Mouse (Mus musculus) central nervous system, embryonic 11.5 days (tissue): ENCODE results near the gene Mepce. TPM values are rescaled to one million over a fixed set of nuclear protein-coding genes. Genes with fewer than 3 reads are reported as not detected.

ENCODE experiments used
- polyA plus RNA-seq: library from polyadenylated mRNA; depleted of rRNA; stranded (reverse); fragments of >200 nt; gene quantifications from 2 replicates; pipeline ENCODE4 v1.2.3, GENCODE M21; 2012; rRNA removed

Mepce gene
- polyA plus RNA-seq = 35.3 and 36.9 TPM in 2 replicates

DNA sequence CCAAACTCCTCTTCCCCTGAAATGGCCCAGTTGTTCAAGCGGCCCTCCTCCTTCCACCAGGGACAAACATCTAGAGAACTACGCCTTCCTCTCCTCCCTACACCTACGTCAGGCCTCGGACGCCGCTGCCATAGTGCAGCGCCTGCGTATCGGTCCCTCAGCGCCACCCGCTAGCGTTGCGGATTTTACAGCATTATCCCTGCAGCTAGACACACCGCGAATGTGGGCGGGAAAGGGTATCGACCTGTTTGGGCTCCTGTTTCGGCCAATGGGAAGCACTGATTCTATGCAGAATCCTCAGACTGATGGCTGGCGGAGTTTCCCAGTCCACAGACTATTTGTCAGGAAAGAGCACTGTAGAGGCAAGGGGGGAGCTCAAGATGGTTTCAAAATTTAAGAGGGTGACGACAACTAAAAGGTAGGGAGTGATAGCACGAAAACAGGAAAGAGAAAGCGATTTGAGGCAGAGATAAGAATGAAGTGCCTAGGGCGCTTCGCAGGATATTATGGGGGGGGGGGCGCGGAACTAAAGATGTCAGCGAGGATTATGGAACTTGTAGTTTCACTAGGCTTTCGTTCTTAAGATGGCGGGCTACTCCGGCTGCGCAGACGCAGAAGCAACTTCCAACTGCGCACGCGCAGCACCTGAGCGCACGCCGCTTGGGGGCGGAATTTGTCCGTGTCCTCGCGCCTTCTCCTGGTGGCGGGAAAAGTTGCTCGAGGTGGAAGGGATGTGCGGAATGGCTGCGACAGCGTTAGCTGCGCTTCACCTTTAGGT is at the start of gene Mepce, which contains the start of gene Zcwpw1:
TSS of gene Mepce (minus strand) at position 505 of the 778 bp plus-strand sequence.
TSS of gene Zcwpw1 (plus strand) at position 648 of the 778 bp plus-strand sequence.

DNA sequence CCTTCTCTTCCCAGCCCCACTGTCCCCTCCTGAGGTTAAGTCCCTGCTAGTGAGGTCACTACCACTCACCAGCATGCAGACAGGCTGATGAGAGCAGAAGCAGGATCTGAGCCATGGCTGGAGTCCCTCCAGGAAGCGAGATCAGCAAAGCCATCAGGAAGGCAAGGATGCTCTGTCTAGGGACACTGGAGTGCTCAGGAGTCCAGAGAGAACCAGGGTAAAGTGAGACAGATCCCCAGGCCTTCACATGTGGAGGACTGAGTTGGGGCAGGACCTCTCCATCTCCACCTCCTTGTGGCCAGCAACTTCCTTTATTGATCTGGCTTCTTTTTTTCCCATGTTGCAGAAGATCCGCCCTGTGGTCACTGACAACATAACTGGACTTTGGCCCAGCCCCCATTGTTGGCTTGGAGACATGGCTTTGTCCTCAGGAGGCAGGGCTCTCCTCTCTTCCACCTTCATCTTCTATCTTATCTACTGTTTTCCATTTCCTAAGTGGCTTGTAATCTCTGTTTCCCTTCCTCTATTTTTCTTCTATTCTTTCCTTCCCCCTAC is 48.6 kb upstream of the Mepce start, which contains the start of gene Pilra:
TSS of gene Pilra (minus strand) at position 316 of the 555 bp plus-strand sequence.

DNA sequence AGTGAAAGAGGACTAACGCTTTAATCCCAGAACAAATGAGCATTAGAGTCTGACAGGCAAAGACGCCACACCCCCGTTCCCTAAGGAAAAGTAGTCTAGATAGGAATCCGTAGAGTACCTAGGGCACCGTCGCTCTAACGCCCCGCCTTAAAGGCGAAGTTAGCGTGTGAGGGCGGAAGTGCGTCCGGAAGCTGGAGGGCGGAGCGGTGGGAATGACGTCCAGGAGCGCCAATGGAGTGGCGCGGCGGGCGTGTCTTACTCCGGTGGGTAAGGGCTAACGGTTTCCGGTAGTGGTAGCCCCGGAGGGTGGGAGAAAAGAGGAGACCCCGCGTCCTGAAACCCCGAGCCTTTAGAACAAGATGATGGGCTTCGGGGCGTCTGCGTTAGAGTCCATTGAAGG is 8.8 kb downstream of the Mepce start, which contains the start of gene Ppp1r35:
TSS of gene Ppp1r35 (plus strand) at position 215 of the 400 bp plus-strand sequence.

DNA sequence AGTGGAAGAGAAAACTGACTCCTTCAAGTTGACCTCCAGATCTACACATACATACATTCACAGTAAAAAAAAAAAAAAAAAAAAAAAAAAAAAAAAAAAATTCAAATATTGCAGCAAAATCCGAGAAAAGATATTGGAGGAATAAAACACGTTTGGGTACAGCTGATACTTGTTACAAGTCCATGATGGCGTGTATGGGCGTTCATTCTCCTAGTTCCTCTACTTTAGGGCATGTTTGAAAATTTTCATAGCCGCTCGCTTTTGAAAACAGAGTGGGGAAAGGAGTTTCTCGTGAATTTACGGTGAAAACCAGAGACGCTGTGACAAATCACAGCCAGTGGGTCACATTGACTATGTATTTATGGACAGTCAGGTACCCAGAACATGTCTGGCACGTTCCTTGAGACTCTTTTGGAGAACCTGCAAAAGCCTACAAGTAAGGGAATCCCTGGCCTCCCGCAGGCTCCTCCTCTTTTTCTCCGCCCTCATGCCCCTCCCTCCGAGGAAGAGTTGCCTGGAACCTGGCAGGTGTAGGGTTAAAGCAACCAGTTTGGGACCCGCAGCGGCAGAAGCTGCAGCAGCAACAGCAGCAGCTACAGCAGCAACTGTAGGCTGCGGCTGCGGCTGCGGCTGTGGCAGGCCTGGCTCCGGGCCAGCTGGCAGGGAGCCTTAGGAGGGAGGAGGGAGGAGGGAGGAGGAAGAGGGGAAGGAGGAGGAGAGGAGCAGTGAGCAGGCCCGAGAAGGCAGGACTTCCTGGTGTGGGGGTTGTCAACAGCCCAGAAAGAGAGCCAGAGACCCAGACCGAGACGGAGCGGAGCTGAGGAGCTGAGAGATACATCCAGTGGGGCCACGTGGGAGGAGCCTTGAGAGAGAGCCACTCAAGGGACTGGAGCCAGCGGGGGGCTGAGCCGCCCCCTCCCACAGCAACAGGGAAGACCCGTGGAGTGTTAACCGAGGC is 42.0 kb downstream of the Mepce start, which contains the start of gene Tsc22d4:
TSS of gene Tsc22d4 (plus strand) at position 517 of the 958 bp plus-strand sequence.

DNA sequence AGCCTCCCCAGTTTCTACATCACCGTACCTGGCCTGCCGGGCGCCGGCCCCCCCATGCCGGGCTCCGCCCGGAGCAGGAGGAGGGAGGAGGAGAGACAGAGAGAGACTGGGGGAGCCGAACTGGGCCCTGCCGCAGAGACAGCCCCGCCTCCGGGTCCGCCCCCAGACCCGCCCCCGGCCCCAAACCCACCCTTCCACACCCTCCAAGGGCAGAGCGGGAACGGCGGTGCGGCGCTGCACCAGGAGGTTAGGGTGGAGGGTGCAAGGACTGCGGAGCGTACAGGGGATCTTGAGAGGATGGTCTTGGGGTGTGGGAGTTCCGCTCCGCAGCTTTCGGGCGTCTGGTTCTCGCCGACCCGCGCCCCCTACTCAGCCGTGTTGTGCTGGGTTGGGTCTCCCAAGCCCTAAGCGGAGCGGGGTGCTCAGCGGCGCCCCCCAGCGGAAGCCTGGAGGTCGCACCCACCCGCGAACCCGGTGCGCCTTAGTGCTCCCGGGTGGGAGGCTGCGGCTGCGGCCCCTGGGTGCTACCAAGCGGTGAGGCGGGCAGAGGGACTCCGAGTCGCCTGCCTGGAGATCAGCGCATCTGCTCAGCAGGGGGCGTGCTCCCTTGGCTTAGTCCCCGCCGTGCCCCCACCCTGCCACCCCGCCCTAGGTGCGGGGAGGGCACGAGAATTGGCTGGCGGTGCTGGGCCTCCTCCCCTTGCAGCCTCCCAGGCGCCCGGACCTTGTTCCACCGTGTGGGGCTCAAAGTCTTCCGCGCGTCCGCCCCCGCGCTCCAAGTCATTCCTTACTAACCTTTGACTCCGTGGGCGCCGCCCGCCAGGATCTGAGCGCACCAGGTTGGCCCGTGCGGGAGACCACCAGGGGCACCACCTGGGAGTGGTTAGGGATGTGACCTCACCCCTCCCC is 46.2 kb downstream of the Mepce start, which contains the start of gene Nyap1:
TSS of gene Nyap1 (minus strand) at position 585 of the 909 bp plus-strand sequence.

Other genes with a start within 250 kb of the Mepce start
- 35.3 and 37.2 TPM in 2 replicates for gene Actl6b, start 234.1 kb downstream of the Mepce start, polyA plus RNA-seq
- 4.9 and 5.7 TPM in 2 replicates for gene Tfr2, start 217.8 kb downstream of the Mepce start, polyA plus RNA-seq
- gene Mospd3, start 186.6 kb downstream of the Mepce start, polyA plus RNA-seq = 31.8 and 36.3 TPM in 2 replicates
- gene Pcolce, start 173.9 kb downstream of the Mepce start, polyA plus RNA-seq = 56.3 and 103 TPM in 2 replicates
- gene Fbxo24, start 158.7 kb downstream of the Mepce start, polyA plus RNA-seq = 0.35 and 0.37 TPM in 2 replicates
- 24.1 and 30.8 TPM in 2 replicates for gene Lrch4, start 158.5 kb downstream of the Mepce start, polyA plus RNA-seq
- 16.3 and 21.2 TPM in 2 replicates for gene Gm20605, start 158.5 kb downstream of the Mepce start, polyA plus RNA-seq
- gene Sap25, start 146.3 kb downstream of the Mepce start, polyA plus RNA-seq = 29.4 and 31.0 TPM in 2 replicates
- 0.11 and 0.15 TPM in 2 replicates for gene Irs3, start 141.9 kb downstream of the Mepce start, polyA plus RNA-seq
- gene Agfg2, start 102.9 kb downstream of the Mepce start, polyA plus RNA-seq = 17.6 and 35.0 TPM in 2 replicates
- gene Nyap1, start 46.0 kb downstream of the Mepce start, polyA plus RNA-seq = 40.0 and 67.1 TPM in 2 replicates
- 35.3 and 42.8 TPM in 2 replicates for gene Tsc22d4, start 41.9 kb downstream of the Mepce start, polyA plus RNA-seq
- 45.8 and 159 TPM in 2 replicates for gene Ppp1r35, start 8.8 kb downstream of the Mepce start, polyA plus RNA-seq
- 18.1 and 26.0 TPM in 2 replicates for gene Zcwpw1, start 143 bp upstream of the Mepce start, polyA plus RNA-seq
- gene Pilra, start 48.6 kb upstream of the Mepce start, polyA plus RNA-seq = 0.27 and 0.35 TPM in 2 replicates
- gene Pilrb1, start 70.5 kb upstream of the Mepce start, polyA plus RNA-seq = 0.02 and 0.12 TPM in 2 replicates
- 0.09 and 0.24 TPM in 2 replicates for gene Pilrb2, start 84.2 kb upstream of the Mepce start, polyA plus RNA-seq
- gene Cyp3a13, start 134.0 kb upstream of the Mepce start, polyA plus RNA-seq = 0.02 and 0.08 TPM in 2 replicates
- gene Gjc3, start 175.4 kb upstream of the Mepce start, polyA plus RNA-seq = 0.10 and 0.37 TPM in 2 replicates
- gene Azgp1, start 193.9 kb upstream of the Mepce start, polyA plus RNA-seq = not detected in 2 replicates
- not detected in 2 replicates for gene Smok3a, start 233.6 kb upstream of the Mepce start, polyA plus RNA-seq
- not detected in 2 replicates for gene Smok3b, start 233.8 kb upstream of the Mepce start, polyA plus RNA-seq